Mouse (Mus musculus): ENCODE measurements around the gene Sdc4.

GRCm38 (mm10) chr2:164448921-164449320, 5.2 kb upstream of the Sdc4 start:
- TF ChIP-seq CTCF (IDR thresholded peaks at IDR 0.05; ENCODE audit: insufficient read depth, low read length) (no peak), POLR2A (IDR thresholded peaks at IDR 0.05; ENCODE audit: borderline replicate concordance, extremely low read depth, low read depth, low read length) (no peak)
